Mouse (Mus musculus) layer of hippocampus, adult 2 months (tissue): ENCODE measurements around the gene Pcna. TPM values are rescaled to one million over a fixed set of nuclear protein-coding genes. Genes with fewer than 3 reads are reported as not detected.

Experiments used
- DNase-seq, 2 experiments: peaks; one replicate each; pipeline ENCODE4 v3.0.0; 2022; ENCODE audit warnings: low spot score in 2 of 2
- H3K27ac ChIP-seq: fragments of 200-600 bp; 2 replicates; pipeline ENCODE4 v1.8.1; 2022
- H3K4me3 ChIP-seq: fragments of 200-600 bp; 2 replicates; pipeline ENCODE4 v1.8.1; 2022; ENCODE audit warnings: mild to moderate bottlenecking
- CTCF ChIP-seq: fragments of 200-600 bp; conservative IDR thresholded peaks from 2 replicates; pipeline ENCODE4 v1.8.1; 2022; ENCODE audit warnings: antibody characterized with exemption, mild to moderate bottlenecking, moderate library complexity
- total RNA-seq, 2 experiments: library from RNA; stranded (reverse); gene quantifications; 2 replicates each; pipeline ENCODE4 v1.2.3; 2021

Pcna gene
- total RNA-seq, 2 experiments from 2014 or later, result 47.2 to 51.9 TPM

GRCm38 (mm10) chr2:132283236-132284070 is 30.3 kb upstream of the Pcna start:
- DNase-seq, result no peak
- H3K4me3 ChIP-seq, result no peak overlapping the region
- no peak for TF ChIP-seq CTCF
- H3K27ac ChIP-seq, result peak overlapping the region; percentile 72

- Histone ChIP-seq H3K27ac (peak overlapping the region; percentile 24), H3K4me3 (no peak overlapping the region)
- DNase-seq, result no peak
- peak; percentile 59 for TF ChIP-seq CTCF
These were observed 29.5 kb upstream of the Pcna start for GRCm38 (mm10) chr2:132282453-132283174.

GRCm38 (mm10) chr2:132281560-132282452 is 28.7 kb upstream of the Pcna start:
- TF ChIP-seq CTCF, result no peak
- DNase-seq, result no peak
- H3K27ac ChIP-seq, result peak overlapping the region; percentile 36; the same call in 1 of the 2 replicates

GRCm38 (mm10) chr2:132280518-132281120 is 27.5 kb upstream of the Pcna start:
- no peak overlapping the region for H3K4me3 ChIP-seq
- TF ChIP-seq CTCF, result no peak
- no peak for DNase-seq

More at GRCm38 (mm10) chr2:132281560-132282452, 28.7 kb upstream of the Pcna start:
- H3K4me3 ChIP-seq, result no peak overlapping the region

GRCm38 (mm10) chr2:132279978-132280377 is 26.9 kb upstream of the Pcna start:
- Histone ChIP-seq H3K4me3 (no peak overlapping the region), H3K27ac (peak overlapping the region; percentile 25; the same call in 1 of the 2 replicates)
- TF ChIP-seq CTCF, result no peak
- DNase-seq, result no peak

More at GRCm38 (mm10) chr2:132280518-132281120, 27.5 kb upstream of the Pcna start:
- H3K27ac ChIP-seq, result peak overlapping the region; percentile 25; the same call in 1 of the 2 replicates

- Histone ChIP-seq H3K4me3 (no peak overlapping the region), H3K27ac (peak overlapping the region; percentile 5; the same call in 1 of the 2 replicates)
- no peak for TF ChIP-seq CTCF
- DNase-seq, result no peak
These were observed 26.3 kb upstream of the Pcna start for GRCm38 (mm10) chr2:132279336-132279882.

- Histone ChIP-seq H3K4me3 (no peak overlapping the region), H3K27ac (no peak overlapping the region)
- no peak for TF ChIP-seq CTCF
- DNase-seq, result no peak
These were observed 25.2 kb upstream of the Pcna start for GRCm38 (mm10) chr2:132278273-132278853.

GRCm38 (mm10) chr2:132276249-132276648 is 23.1 kb upstream of the Pcna start:
- TF ChIP-seq CTCF, result no peak
- no peak for DNase-seq
- no peak overlapping the region for H3K4me3 ChIP-seq
- no peak overlapping the region for H3K27ac ChIP-seq

- H3K4me3 ChIP-seq, result no peak overlapping the region
- TF ChIP-seq CTCF, result peak; percentile 57
- no peak overlapping the region for H3K27ac ChIP-seq
- DNase-seq, result no peak
These were observed 22.4 kb upstream of the Pcna start for GRCm38 (mm10) chr2:132275527-132275926.

- no peak for TF ChIP-seq CTCF
- Histone ChIP-seq H3K4me3 (no peak overlapping the region), H3K27ac (peak overlapping the region; percentile 37)
- no peak for DNase-seq
These were observed 19.7 kb upstream of the Pcna start for GRCm38 (mm10) chr2:132272694-132273389.
